Mouse (Mus musculus) 416B (cell line): Measurements from ENCODE around the gene Ccdc81.
A peak's percentile ranks its signal among the peaks of the same experiment; 100 is the strongest.

Experiments used
- DNase-seq: peaks from one replicate; pipeline ENCODE4 v3.0.0; 2011; ENCODE audit warnings: low read depth

Ccdc81 gene

DNA sequence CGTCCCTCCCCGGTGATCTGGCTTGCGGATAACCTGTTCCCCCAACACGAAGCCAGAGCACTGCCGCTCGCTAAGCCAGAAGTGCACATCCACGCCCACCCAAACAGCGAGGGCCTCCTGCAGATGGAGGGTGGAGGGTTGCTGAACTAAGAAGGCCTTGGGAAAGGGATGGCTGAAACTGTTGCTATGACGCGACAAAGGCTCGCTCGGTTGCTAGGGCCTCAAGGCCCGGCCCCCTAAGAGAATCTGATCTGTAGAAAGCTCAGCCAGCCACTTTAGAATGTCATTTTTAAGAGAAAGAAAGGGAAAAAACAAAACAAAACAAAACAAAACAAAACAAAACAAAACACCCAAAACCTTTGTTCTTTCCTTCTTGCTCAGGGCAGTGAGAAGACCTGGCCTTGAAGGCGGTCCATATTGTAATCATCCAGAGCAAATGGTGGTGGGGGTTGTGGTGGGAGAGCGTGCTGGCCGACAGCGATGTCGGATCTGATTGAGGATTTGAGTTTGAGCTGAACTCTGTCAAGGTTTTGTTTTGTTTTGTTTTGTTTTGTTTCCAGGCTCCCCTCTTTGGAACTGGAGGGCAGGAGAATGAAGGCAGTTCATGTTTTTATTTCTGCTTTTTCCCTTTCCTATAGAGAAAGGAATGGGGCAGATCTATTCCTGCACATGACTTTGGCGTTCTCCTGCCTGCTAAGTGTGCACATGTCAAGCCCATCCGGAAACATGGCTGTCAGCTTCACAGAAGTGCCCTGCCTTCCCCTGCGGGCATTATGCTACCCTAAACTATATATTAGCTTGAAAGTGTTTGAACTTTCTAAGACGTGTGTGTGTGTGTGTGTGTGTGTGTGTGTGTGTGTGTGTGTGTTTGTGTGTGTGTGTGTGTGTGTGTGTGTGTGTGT is at the start of gene Ccdc81:
TSS of gene Ccdc81 (minus strand) at position 188 of the 902 bp plus-strand sequence.
- DNase-seq, result no peak

DNA sequence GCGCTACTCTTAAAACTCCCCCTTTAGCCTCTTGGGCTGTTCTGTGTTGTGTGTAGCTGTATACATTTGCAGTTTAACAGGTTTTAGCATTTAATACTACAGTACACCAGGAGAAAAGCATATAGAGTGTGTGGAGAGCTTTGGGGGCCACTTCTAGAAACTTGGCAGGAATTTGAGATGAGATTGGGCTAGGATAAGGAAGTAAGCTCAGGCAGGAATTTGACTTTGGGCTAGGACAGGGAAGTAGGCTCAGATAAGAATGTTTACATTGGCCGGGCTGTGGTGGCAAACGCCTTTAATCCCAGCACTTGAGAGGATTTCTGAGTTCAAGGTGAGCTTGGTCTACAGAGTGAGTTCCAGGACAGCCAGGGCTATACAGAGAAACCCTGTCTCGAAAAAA is 46.0 kb upstream of the Ccdc81 start:
- DNase-seq, result no peak

DNA sequence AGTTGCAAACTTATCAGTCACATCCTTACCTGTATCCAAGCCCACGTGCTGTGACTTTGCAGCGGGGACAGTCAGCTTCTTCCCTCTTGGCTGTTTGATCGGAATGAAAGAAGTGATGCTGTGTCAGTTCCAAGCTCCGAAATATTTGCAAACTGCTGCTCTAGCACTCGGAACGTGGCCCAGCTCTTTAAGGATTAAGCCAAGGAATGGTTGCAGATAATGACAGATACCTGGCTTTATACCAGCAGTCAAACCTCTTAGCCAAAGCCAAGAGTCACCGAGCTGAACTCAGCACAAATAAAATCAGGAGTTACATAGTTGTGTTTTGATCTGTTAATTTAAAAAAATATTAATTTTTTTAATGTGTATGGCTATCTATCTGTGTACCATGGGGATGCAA is 44.6 kb upstream of the Ccdc81 start:
- DNase-seq, result no peak

DNA sequence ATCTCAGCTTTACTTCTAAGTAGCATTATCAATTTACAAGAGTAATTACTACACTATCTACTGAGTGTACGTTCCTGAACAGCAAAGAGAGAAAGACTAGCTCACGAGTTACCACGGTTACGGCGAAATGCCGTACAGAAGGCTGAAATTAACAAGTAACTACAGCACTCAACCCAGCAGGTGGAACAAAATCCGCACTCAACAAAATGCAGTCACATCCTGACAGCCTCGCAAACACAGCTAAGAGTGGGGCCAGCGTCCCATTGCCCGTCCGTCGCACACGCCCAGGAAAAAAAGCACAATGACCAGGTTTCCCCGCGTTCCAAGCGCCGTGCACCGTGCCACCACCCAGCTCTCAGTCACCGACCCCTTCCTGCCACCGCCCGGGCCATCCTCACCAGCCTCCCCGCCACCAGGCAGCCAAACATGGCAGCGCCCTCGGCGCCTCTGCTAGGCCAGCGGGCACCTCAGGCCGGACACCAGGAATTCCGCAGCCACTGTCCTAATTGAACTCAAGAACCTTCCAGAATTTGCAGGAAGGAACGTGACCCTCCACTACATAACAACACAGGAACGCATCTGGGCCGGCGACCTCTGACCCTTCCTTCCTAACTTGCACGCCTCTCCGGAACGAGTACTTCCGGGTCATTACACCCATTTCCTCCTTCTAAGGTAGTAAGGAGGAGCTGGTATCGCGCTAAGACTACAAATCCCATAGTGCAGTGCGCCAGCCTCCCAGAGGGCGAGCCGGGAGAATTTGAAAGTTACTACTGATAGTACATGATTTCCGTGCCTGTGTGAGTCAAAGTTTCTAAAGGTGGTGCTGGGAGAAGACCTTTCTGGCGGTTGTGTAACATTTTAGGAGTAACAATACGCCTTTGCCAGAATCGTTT is 37.4 kb upstream of the Ccdc81 start, which contains the start of gene Hikeshi:
TSS of gene Hikeshi (minus strand) at position 634 of the 893 bp plus-strand sequence.
- peak; percentile 100 for DNase-seq

GRCm38 (mm10) chr7:89939497-89940353 is 36.3 kb upstream of the Ccdc81 start:
- peak; percentile 49 for DNase-seq

DNA sequence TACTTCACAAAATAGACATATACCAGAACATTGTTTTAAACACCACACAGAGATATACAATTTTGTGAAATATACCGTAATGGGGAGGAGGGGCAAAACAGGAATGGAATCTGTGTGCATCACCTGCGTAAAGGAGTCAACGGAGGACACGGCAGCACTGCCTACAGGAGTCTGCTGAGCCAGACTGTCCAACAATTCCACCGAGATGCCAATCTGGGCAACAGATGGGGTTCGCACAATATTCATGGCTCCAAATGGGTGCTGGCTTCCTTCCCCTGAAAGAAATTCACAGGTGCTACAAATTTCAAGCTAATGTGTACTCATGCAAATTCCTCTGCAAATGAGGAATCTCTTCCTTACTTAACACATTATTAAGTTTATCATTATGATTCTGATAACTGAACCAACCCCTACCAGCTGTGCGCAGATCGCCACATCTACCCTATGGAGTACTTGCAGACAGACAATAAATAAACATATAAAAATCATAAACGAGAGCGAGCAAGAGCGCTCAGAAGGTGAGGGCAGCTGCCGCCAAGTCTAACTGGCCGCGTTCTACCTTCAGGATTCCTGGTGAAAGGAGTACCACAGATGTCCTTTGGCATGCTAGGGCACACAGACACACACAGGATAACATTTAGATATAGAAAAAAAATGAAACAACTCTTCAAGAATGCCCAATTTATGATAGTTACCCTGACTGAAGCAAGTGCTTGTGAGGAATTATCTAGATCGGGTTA is 20.2 kb upstream of the Ccdc81 start:
- no peak for DNase-seq

GRCm38 (mm10) chr7:89917776-89918175 is 14.3 kb upstream of the Ccdc81 start:
- DNase-seq, result no peak

DNA sequence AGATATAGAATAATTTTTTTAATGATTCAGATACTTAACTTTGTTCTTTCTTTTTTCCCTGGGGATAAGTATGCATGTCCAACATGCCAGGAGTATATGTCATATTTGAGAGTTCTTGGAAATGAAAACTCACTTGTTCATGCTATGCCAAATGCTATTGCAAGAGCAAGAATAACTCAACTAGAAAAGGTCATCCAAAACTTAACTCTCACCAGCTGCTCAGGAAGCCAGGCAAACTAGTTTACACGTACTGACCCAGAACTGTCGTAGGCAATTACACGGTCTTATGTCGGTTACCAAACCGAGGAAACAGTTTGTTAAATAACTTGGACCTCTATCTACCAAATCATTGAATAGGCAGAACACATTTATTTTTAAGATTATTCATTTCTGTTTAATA is 13.3 kb upstream of the Ccdc81 start:
- no peak for DNase-seq

GRCm38 (mm10) chr7:89913432-89914158 is 10.2 kb upstream of the Ccdc81 start:
- DNase-seq, result peak; percentile 41

- DNase-seq, result no peak
Measured at GRCm38 (mm10) chr7:89912356-89912755, 8.9 kb upstream of the Ccdc81 start.

GRCm38 (mm10) chr7:89909711-89910110 is 6.3 kb upstream of the Ccdc81 start:
- DNase-seq, result no peak

DNA sequence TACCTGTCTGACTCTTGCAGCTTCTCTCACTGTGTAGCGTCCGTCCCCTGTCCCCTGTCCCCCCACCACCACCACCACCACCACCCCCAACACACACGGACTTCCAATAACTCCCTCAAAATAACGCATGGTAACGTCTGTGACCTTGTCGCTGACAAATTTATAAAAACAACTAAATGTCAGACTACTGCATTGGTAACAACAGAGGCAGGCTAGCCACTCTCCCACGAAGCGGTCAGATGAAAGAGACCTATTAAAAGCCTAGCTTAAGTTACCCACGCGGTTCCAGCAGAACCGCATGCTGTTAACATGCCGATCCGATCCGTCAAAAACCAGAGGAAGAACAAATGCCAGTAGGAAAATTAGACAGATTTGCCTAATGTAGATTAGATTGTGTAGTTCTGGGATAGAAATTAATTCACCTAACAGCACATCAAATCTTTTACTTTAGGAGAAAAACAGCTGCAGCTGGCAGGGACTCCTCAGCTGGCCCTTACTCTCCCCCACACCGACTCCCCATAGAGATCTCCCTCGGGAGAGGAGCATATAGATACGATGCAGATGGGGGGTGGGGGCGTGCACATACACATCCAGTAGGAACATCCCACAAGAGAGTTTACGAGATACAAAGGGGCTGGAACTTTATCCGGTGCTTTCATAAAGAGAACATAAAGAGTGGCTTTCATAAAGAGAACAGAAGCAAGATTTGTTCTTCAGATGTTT is 5.6 kb upstream of the Ccdc81 start:
- no peak for DNase-seq

- no peak for DNase-seq
Measured at GRCm38 (mm10) chr7:89908421-89908820, 5.0 kb upstream of the Ccdc81 start.

DNA sequence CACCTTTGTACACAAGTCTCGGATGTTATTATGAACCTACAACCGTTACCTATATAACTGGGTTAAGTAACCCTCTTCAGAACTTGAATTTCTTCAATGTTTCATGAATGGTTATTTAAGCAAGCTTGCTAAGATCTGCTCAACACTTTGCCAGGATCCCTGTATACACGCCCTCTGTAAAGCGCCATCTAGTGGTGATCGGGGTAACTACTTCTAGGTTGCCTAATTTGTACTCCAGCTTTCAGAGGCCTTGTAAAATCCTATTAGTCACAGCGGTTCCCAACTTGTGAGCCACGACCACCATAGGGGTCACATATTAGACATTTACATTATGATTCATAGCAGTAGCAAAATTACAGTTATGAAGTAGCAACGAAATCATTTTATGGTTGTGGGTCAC is 4.5 kb upstream of the Ccdc81 start:
- peak; percentile 83 for DNase-seq

DNA sequence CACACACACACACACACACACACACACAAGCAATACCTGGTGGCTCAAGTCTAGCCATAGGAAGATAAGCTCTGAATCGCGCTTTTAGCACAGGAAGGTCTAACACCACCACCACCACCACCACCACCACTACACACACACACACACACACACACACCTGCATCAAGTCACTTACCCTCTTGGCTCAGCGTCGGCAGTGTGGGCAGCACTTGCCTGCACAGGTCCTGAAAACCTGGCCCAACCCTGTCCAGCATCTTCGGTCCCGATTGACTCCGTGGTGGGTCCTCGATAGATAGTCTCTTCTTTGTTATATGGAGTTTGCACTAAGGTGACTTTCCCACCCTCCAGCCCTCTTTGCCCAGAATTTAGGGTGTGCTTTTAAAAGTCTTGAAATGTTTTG is 422 bp downstream of the Ccdc81 start:
- DNase-seq, result no peak

DNA sequence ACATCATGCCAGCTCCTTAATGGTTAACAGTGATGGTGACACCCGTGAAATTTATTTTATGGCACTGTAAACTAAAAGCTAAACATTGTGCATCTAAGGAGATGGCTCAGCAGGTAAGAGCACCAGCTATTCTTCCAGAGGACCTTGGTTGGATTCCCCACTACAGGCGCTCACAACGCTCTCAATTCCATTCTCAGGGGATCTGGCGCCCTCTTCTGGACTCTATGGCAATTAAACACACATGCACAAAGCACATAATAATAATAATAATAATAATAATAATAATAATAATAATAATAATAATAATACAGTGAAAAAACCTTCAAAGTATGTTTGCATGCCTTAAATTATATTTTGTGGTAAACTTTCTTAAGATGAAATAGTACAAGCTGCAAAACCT is 11.6 kb downstream of the Ccdc81 start:
- DNase-seq, result peak; percentile 39

- no peak for DNase-seq
Measured at GRCm38 (mm10) chr7:89891412-89891811, 12.0 kb downstream of the Ccdc81 start.

DNA sequence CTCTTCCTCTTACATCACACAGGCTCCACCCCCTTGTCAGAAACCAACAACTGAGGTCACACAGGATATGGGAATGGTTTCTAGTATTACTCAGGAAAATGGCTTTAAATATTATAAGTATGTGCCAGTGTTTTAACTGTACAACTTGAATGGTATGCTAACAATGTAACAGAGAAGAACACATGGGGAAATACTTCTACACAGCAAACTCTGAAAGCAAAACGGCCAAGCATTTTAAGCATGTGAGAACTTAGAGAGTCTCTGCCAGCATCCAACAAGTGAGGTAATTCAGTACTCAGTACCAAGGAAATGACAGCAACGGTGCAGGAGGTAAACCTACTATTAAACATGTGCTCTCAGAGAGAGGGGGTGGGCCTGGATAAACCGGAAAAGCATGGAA is 18.9 kb downstream of the Ccdc81 start:
- peak; percentile 29 for DNase-seq

- no peak for DNase-seq
Measured at GRCm38 (mm10) chr7:89879686-89880085, 23.7 kb downstream of the Ccdc81 start.

DNA sequence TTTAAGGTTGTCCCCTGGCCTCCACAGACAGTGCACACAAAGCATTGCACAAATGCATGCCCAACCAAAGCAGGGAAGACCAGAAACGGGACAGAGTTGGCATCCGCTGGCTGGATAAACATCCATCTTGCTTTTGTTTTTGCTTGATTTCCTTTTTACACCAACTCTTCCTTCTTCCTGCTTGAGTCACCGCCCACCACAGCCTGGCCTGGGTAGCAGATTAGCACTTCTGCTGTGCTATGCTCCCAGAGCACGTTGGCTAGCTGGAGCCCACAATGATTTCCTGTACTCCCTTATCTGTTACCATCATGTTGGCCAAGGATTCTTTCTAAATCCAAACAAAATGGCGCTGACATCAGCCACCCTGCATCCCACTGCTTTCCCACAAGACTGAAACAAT is 36.2 kb downstream of the Ccdc81 start:
- DNase-seq, result peak; percentile 92
